Mouse (Mus musculus): ENCODE results near the gene Pias4.

The Pias4 gene

GRCm38 (mm10) chr10:81140717-81141454, 26.8 kb downstream of the Pias4 start:
- no peak for ATAC-seq (ENCODE audit: insufficient number of reproducible peaks, low FRiP score, low TSS enrichment)

GRCm38 (mm10) chr10:81140005-81140404, 27.7 kb downstream of the Pias4 start:
- ATAC-seq (ENCODE audit: insufficient number of reproducible peaks, low FRiP score, low TSS enrichment): no peak

GRCm38 (mm10) chr10:81139529-81139846, 28.2 kb downstream of the Pias4 start:
- no peak for ATAC-seq (ENCODE audit: insufficient number of reproducible peaks, low FRiP score, low TSS enrichment)

- no peak for ATAC-seq (ENCODE audit: insufficient number of reproducible peaks, low FRiP score, low TSS enrichment)
These were observed 28.7 kb downstream of the Pias4 start for GRCm38 (mm10) chr10:81138821-81139528.

- ATAC-seq (ENCODE audit: insufficient number of reproducible peaks, low FRiP score, low TSS enrichment): no peak; the same call in 1 of the 2 replicates
These were observed 29.5 kb downstream of the Pias4 start for GRCm38 (mm10) chr10:81138131-81138782.

- ATAC-seq (ENCODE audit: insufficient number of reproducible peaks, low FRiP score, low TSS enrichment): peak; percentile 70
These were observed 30.2 kb downstream of the Pias4 start for GRCm38 (mm10) chr10:81137252-81138130.

- 0 out of 2 replicates have a peak, but pooled peaks have one; percentile 13 for ATAC-seq (ENCODE audit: insufficient number of reproducible peaks, low FRiP score, low TSS enrichment)
These were observed 31.0 kb downstream of the Pias4 start for GRCm38 (mm10) chr10:81136706-81137231.

GRCm38 (mm10) chr10:81135831-81136705, 31.7 kb downstream of the Pias4 start:
- ATAC-seq (ENCODE audit: insufficient number of reproducible peaks, low FRiP score, low TSS enrichment): no peak

- ATAC-seq (ENCODE audit: insufficient number of reproducible peaks, low FRiP score, low TSS enrichment): no peak
These were observed 32.6 kb downstream of the Pias4 start, which contains the start of gene Zbtb7a for GRCm38 (mm10) chr10:81134966-81135681. Gene Zbtb7a (plus strand): TSS chr10:81135220.

GRCm38 (mm10) chr10:81134181-81134587, 33.5 kb downstream of the Pias4 start:
- ATAC-seq (ENCODE audit: insufficient number of reproducible peaks, low FRiP score, low TSS enrichment): no peak

GRCm38 (mm10) chr10:81123500-81123899, 44.2 kb downstream of the Pias4 start:
- no peak for ATAC-seq (ENCODE audit: insufficient number of reproducible peaks, low FRiP score, low TSS enrichment)

- no peak for ATAC-seq (ENCODE audit: insufficient number of reproducible peaks, low FRiP score, low TSS enrichment)
These were observed 44.8 kb downstream of the Pias4 start for GRCm38 (mm10) chr10:81122889-81123288.

- ATAC-seq (ENCODE audit: insufficient number of reproducible peaks, low FRiP score, low TSS enrichment): no peak
These were observed 47.1 kb downstream of the Pias4 start for GRCm38 (mm10) chr10:81120650-81121049.

- ATAC-seq (ENCODE audit: insufficient number of reproducible peaks, low FRiP score, low TSS enrichment): no peak
These were observed 48.1 kb downstream of the Pias4 start for GRCm38 (mm10) chr10:81119625-81120024.

- ATAC-seq (ENCODE audit: insufficient number of reproducible peaks, low FRiP score, low TSS enrichment): no peak
These were observed 54.8 kb downstream of the Pias4 start for GRCm38 (mm10) chr10:81112946-81113345.

- ATAC-seq (ENCODE audit: insufficient number of reproducible peaks, low FRiP score, low TSS enrichment): peak; percentile 42
These were observed 61.5 kb downstream of the Pias4 start for GRCm38 (mm10) chr10:81106113-81106721.

GRCm38 (mm10) chr10:81105565-81106112, 62.1 kb downstream of the Pias4 start, which contains the start of gene Map2k2:
Gene Map2k2 (plus strand): TSS chr10:81105915.
- peak; percentile 92 for ATAC-seq (ENCODE audit: insufficient number of reproducible peaks, low FRiP score, low TSS enrichment)

All from cerebellum, adult (tissue).